Mouse (Mus musculus): Measurements from ENCODE around the gene Lsm8. TPM values are rescaled to one million over a fixed set of nuclear protein-coding genes. Genes with fewer than 3 reads are reported as not detected.
"Not testable (repeated sequence)": the region's sequence is repeated elsewhere in the genome, so short reads cannot be mapped to it uniquely, and the experiment has no call there.

Lsm8 gene
- polyA plus RNA-seq (2021), result 63.7 TPM

GRCm38 (mm10) chr6:18848051-18848701 lies at the start of gene Lsm8:
Gene Lsm8 (plus strand): TSS chr6:18848579.
- POLR2A ChIA-PET, result no interaction called here
- DNase-seq (ENCODE audit: low read depth, low spot score) (peak; percentile 85), ATAC-seq (peak; percentile 100)
- H3K27me3 ChIP-seq, result no peaks in the 10 kb centered on the region
- in situ Hi-C loops (cut with MboI; ENCODE audit: low pct_unique_long_range_greater_than_20kb), result no loop called here
- CTCF ChIA-PET, result no interaction called here
- no peak for TF ChIP-seq CTCF (IDR thresholded peaks at IDR 0.05)

GRCm38 (mm10) chr6:18800869-18801511 lies 47.4 kb upstream of the Lsm8 start:
- in situ Hi-C loops (cut with MboI; ENCODE audit: low pct_unique_long_range_greater_than_20kb), result loop anchor here (25.0 kb wide), 1 partner anchor 1114 kb away; the partner anchor contains the start of gene St7
- TF ChIP-seq CTCF (IDR thresholded peaks at IDR 0.05), result no peak
- DNase-seq (ENCODE audit: low read depth, low spot score) (no peak), ATAC-seq (no peak)
- H3K27me3 ChIP-seq, result peaks cover 27% of the 10 kb centered on the region
- ChIA-PET CTCF (no interaction called here), POLR2A (no interaction called here)

- TF ChIP-seq CTCF (IDR thresholded peaks at IDR 0.05), result no peak
- in situ Hi-C loops (cut with MboI; ENCODE audit: low pct_unique_long_range_greater_than_20kb), result loop anchor here (10.0 to 25.0 kb wide), 2 partner anchors 728 to 1125 kb away; partner anchors contain the start of gene St7
- CTCF ChIA-PET, result no interaction called here
- ATAC-seq, result no peak
- POLR2A ChIA-PET, result no interaction called here
- H3K27me3 ChIP-seq, result no peaks in the 10 kb centered on the region
- DNase-seq (ENCODE audit: low read depth, low spot score), result no peak
Observed at GRCm38 (mm10) chr6:18812623-18813022, 35.8 kb upstream of the Lsm8 start.

GRCm38 (mm10) chr6:18815606-18816005 lies 32.8 kb upstream of the Lsm8 start:
- ChIA-PET POLR2A (no interaction called here), CTCF (interaction anchor here (0.7 to 1.0 kb wide), 4 partner anchors 9 to 872 kb away, joined by 3 read pairs; no protein-coding TSS in a partner anchor)
- in situ Hi-C loops (cut with MboI; ENCODE audit: low pct_unique_long_range_greater_than_20kb), result loop anchor here (5.0 to 25.0 kb wide), 3 partner anchors 413 to 1128 kb away; partner anchors contain the start of gene St7
- peaks cover 4% of the 10 kb centered on the region for H3K27me3 ChIP-seq
- no peak for TF ChIP-seq CTCF (IDR thresholded peaks at IDR 0.05)
- DNase-seq (ENCODE audit: low read depth, low spot score), result no peak
- ATAC-seq, result peak; percentile 39

GRCm38 (mm10) chr6:18819343-18819742 lies 29.0 kb upstream of the Lsm8 start:
- H3K27me3 ChIP-seq, result peaks cover 4% of the 10 kb centered on the region
- ChIA-PET CTCF (interaction anchor here (0.7 to 2.2 kb wide), 5 partner anchors 418 to 729 kb away, joined by 3 to 10 read pairs (median 4); no protein-coding TSS in a partner anchor), POLR2A (no interaction called here)
- ATAC-seq (no peak), DNase-seq (ENCODE audit: low read depth, low spot score) (no peak)
- peak; percentile 77 for TF ChIP-seq CTCF (IDR thresholded peaks at IDR 0.05)
- in situ Hi-C loops (cut with MboI; ENCODE audit: low pct_unique_long_range_greater_than_20kb), result loop anchor here (5.0 to 25.0 kb wide), 3 partner anchors 417 to 1132 kb away; partner anchors contain the start of gene St7

- CTCF ChIA-PET, result interaction anchor here (0.7 to 2.2 kb wide), 4 partner anchors 8 to 699 kb away, joined by 3 to 10 read pairs (median 4); no protein-coding TSS in a partner anchor
- in situ Hi-C loops (cut with MboI; ENCODE audit: low pct_unique_long_range_greater_than_20kb), result loop anchor here (25.0 kb wide), 1 partner anchor 1133 kb away; the partner anchor contains the start of gene St7
- TF ChIP-seq CTCF (IDR thresholded peaks at IDR 0.05), result no peak
- POLR2A ChIA-PET, result interaction anchor here (0.6 kb wide), 1 partner anchor 25 kb away, joined by 3 read pairs; no protein-coding TSS in a partner anchor
- DNase-seq (ENCODE audit: low read depth, low spot score) (no peak), ATAC-seq (no peak)
- peaks cover 4% of the 10 kb centered on the region for H3K27me3 ChIP-seq
Observed at GRCm38 (mm10) chr6:18820246-18820645, 28.1 kb upstream of the Lsm8 start.

GRCm38 (mm10) chr6:18822812-18823211 lies 25.6 kb upstream of the Lsm8 start:
- DNase-seq (ENCODE audit: low read depth, low spot score), result no peak
- CTCF ChIA-PET, result no interaction called here
- TF ChIP-seq CTCF (IDR thresholded peaks at IDR 0.05), result no peak
- in situ Hi-C loops (cut with MboI; ENCODE audit: low pct_unique_long_range_greater_than_20kb), result loop anchor here (25.0 kb wide), 1 partner anchor 1136 kb away; the partner anchor contains the start of gene St7
- peaks cover 4% of the 10 kb centered on the region for H3K27me3 ChIP-seq
- no peak for ATAC-seq
- POLR2A ChIA-PET, result no interaction called here

GRCm38 (mm10) chr6:18832958-18833357 lies 15.4 kb upstream of the Lsm8 start:
- in situ Hi-C loops (cut with MboI; ENCODE audit: low pct_unique_long_range_greater_than_20kb), result no loop called here
- DNase-seq (ENCODE audit: low read depth, low spot score) (no peak), ATAC-seq (no peak)
- CTCF ChIA-PET, result interaction anchor here (1.1 kb wide), 1 partner anchor 11 kb away, joined by 3 read pairs; no protein-coding TSS in a partner anchor
- peaks cover 5% of the 10 kb centered on the region for H3K27me3 ChIP-seq
- TF ChIP-seq CTCF (IDR thresholded peaks at IDR 0.05), result no peak
- POLR2A ChIA-PET, result no interaction called here

GRCm38 (mm10) chr6:18844529-18844928 lies 3.9 kb upstream of the Lsm8 start:
- DNase-seq (ENCODE audit: low read depth, low spot score); POLR2A ChIA-PET; H3K27me3 ChIP-seq; in situ Hi-C loops (cut with MboI; ENCODE audit: low pct_unique_long_range_greater_than_20kb); ATAC-seq; CTCF ChIA-PET: not testable (repeated sequence)

GRCm38 (mm10) chr6:18845571-18845970 lies 2.8 kb upstream of the Lsm8 start:
- in situ Hi-C loops (cut with MboI; ENCODE audit: low pct_unique_long_range_greater_than_20kb); DNase-seq (ENCODE audit: low read depth, low spot score); H3K27me3 ChIP-seq; CTCF ChIA-PET; ATAC-seq: not testable (repeated sequence)
- POLR2A ChIA-PET, result interaction anchor here (0.6 to 0.7 kb wide), 2 partner anchors 25 to 405 kb away, joined by 3 to 5 read pairs; no protein-coding TSS in a partner anchor

- POLR2A ChIA-PET, result no interaction called here
- no peak for TF ChIP-seq CTCF (IDR thresholded peaks at IDR 0.05)
- ATAC-seq, result peak; percentile 52
- in situ Hi-C loops (cut with MboI; ENCODE audit: low pct_unique_long_range_greater_than_20kb), result no loop called here
- no peaks in the 10 kb centered on the region for H3K27me3 ChIP-seq
- CTCF ChIA-PET, result no interaction called here
- DNase-seq (ENCODE audit: low read depth, low spot score), result no peak
Observed at GRCm38 (mm10) chr6:18848702-18849061, 303 bp downstream of the Lsm8 start.
